Mouse (Mus musculus): Measurements from ENCODE around the gene Dvl1.

Dvl1 gene

DNA sequence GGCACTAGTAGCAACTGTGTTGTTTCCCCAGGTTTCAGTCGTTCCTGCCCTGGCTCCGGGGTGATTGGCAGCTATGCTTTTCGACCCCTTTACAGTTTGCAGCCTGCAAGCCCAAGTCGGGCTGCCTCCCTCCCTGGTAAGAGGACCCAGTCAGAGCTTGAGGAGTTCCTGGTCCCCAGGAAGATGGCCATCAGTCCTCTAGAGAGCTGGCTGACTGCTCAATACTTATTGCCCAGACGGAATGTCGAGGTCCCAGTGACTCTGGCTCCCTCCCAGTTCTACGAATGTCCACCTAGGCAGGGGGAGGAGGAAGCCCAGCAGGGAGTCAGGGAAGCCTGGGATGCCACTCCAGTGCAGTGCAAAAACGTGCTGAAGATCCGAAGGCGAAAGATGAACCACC is 14.9 kb upstream of the Dvl1 start:
- ChIA-PET POLR2A (interaction anchor here in 3 of 4 experiments (0.9 to 12.6 kb wide), 13 partner anchors 8 to 115 kb away, joined by 3 to 236 read pairs (median 6); partner anchors contain the start of genes Ccnl2 (in 2 of the 3), Acap3 (in 1 of the 3), Cptp (in 1 of the 3) and Ints11 (in 1 of the 3)), CTCF (interaction anchor here in 2 of 4 experiments (0.9 to 1.8 kb wide), 4 partner anchors 9 to 30 kb away, joined by 3 to 8 read pairs (median 4); partner anchors contain the start of gene Mrpl20 (in 1 of the 2))

DNA sequence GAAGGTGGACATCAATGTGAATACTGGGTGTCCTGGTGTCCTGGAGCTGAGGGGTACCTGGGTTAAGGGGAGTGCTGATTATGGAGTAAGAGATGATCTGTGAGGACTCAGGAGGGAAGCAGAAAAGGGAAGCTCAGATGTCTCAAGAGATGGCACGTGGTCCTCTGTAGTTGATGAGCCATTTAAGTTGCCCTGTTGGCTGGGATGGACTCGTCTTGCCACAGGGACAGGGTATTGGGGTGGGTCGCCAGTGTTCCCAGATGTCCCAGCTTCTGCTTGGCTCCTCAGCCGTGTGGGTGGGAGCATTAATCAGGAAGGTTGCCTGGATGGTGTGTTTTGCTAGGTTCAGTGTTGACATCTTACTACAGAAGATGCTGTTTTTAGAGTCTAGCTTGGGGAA is 14.0 kb upstream of the Dvl1 start:
- ChIA-PET CTCF (interaction anchor here in 3 of 4 experiments (0.6 to 1.6 kb wide), 35 partner anchors 8 to 276 kb away, joined by 3 to 13 read pairs (median 4); partner anchors contain the start of genes 9430015G10Rik (in 1 of the 3), Acap3 (in 1 of the 3), Cptp (in 1 of the 3) and Dvl1 (in 1 of the 3)), POLR2A (interaction anchor here in 3 of 4 experiments (0.7 to 4.2 kb wide), 32 partner anchors 8 to 402 kb away, joined by 3 to 19 read pairs (median 4); partner anchors contain the start of genes Acap3 (in 2 of the 3), Ccnl2 (in 2 of the 3), Dvl1 (in 2 of the 3) and Pusl1 (in 2 of the 3))

DNA sequence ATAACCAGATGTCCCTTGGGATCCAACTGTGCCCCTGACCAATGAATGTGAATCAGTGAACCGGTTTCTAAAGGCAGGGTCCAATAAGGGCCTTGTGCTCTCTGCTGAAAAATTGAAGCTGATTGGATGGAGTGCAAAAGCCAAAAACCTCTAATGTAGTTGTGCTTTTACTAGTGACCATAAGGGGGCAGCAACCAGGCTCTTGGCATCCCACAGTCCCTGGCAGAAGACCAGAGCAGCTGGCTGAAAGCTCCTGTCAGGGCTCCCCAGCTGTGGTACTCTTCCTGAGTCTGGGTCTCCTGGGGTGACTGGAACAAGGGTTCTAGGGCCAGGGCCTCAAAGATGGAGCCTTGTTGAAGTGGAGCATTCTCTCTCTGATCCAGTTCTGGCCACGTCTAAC is 13.4 kb upstream of the Dvl1 start:
- ChIA-PET CTCF (interaction anchor here (0.5 to 1.6 kb wide), 46 partner anchors 8 to 276 kb away, joined by 3 to 13 read pairs (median 4); partner anchors contain the start of genes Mrpl20 (in 2 of the 4), 9430015G10Rik (in 1 of the 4), Acap3 (in 1 of the 4) and Cptp (in 1 of the 4)), POLR2A (interaction anchor here (0.6 to 4.2 kb wide), 38 partner anchors 8 to 585 kb away, joined by 3 to 19 read pairs (median 4); partner anchors contain the start of genes Acap3 (in 2 of the 4), Ccnl2 (in 2 of the 4), Dvl1 (in 2 of the 4) and Pusl1 (in 2 of the 4))

DNA sequence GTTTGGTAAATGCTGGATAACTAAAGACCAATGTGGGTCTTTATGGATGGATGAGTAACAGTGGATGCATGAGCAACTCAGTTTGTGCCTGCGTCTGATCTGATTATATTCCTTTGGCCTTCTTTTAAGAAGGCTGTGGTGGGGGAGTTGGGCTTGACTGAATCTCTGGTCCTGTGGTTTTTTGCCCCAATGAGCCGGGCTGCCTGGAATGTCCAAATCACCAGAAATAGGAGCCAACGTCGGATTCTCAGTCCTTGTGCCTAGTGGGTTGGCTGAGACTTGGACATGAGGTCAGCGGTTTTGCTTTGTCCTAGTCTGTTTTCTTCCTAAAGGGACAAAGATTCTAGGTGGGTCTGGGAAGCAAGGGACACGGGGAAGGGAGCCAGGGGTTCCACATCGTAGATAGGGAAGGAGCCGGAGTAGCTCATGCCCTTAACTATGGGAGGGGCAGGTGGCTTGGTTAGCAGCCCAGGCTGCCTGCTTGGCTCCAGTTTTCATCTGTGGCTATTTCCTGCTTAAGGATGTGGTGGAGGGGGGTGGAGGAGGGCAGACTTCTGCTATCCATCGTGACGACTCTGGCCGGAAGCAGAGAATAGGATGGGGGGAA is 9.7 kb upstream of the Dvl1 start:
- CTCF ChIA-PET: no interaction called here
- POLR2A ChIA-PET: interaction anchor here in 1 of 4 experiments (0.7 kb wide), 1 partner anchor 10 kb away, joined by 11 read pairs; no protein-coding TSS in a partner anchor

DNA sequence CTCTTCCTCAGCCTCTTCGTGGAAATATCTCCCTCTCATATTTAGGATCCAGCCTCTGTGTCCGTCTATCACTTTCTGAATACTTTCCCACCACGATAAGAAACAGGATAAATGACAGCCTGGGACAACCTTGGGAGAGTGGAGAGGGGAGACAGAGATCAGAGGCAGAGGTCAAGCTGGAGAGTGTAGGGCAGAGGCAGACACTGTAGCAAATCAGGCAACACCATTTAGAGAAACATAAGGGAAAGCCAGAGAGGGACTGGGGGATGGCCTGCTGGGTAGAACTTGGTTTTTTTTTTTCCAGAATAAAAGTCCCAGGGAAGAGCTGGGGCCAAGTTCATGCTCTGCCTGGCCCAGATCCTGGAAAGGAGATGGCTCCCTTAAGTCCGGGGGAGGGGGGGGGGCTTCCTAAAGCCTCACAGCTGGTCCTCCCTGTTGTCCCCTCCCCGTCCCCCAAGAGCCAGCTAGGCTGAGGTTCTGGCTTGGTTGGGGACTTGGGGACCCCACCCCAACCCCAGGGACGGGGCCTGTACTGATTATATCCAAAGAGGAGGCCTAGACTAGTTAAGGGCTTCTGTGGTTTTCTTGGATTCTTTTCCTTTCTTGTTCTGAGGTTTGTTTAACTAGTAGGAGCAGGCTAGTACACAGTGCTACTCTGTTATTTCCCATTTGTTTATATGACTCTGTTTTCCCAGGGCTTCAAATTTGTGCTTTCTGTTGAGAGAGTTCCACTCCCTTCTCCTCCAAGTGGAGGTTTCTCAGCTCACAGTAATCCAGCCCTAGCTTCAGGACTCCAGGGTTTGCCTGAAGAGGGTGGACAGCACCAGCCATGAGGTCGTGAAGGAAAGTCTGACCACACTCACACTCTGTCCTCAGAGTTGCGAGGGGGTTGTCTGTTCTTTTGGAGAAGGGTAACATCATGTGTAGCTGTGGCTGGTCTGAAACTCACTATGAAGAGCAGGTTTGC is 8.7 kb upstream of the Dvl1 start:
- POLR2A ChIA-PET: interaction anchor here in 2 of 4 experiments (0.7 to 2.0 kb wide), 10 partner anchors 9 to 354 kb away, joined by 3 to 7 read pairs (median 4); partner anchors contain the start of genes Ccnl2 (in 2 of the 2), B3galt6 (in 1 of the 2), Cptp (in 1 of the 2) and Ints11 (in 1 of the 2)
- CTCF ChIA-PET: interaction anchor here in 1 of 4 experiments (1.2 to 1.7 kb wide), 2 partner anchors 66 to 116 kb away, joined by 3 read pairs; no protein-coding TSS in a partner anchor

DNA sequence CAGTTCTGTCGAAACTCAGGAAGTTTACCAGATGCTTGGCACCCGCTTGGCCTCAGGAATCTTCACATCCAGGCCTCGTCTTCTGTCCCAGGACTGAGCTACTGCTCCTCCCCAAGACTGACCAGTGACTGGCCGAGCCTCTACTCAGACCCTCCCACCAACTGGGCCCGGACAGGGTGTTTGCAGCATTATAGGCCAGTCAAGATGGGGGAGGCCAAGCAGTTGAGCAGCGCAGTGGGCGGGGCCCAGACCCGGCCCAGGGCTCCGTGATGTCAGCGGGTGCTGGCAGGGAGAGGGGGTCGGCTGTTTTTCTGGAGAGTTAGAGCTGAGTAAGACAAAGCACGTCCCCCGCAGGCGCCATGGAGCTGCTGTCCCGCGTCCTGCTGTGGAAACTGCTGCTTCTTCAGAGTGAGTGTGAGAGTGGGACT is 7.7 kb upstream of the Dvl1 start, which contains the start of gene Mxra8:
TSS of gene Mxra8 (plus strand) at position 198 of the 428 bp plus-strand sequence.
- CTCF ChIA-PET: interaction anchor here in 1 of 4 experiments (1.2 to 1.7 kb wide), 2 partner anchors 65 to 117 kb away, joined by 3 read pairs; no protein-coding TSS in a partner anchor
- POLR2A ChIA-PET: interaction anchor here (0.7 to 2.1 kb wide), 15 partner anchors 8 to 353 kb away, joined by 3 to 12 read pairs (median 4); partner anchors contain the start of genes Ccnl2 (in 2 of the 4), Aurkaip1 (in 1 of the 4), B3galt6 (in 1 of the 4) and C1qtnf12 (in 1 of the 4)

DNA sequence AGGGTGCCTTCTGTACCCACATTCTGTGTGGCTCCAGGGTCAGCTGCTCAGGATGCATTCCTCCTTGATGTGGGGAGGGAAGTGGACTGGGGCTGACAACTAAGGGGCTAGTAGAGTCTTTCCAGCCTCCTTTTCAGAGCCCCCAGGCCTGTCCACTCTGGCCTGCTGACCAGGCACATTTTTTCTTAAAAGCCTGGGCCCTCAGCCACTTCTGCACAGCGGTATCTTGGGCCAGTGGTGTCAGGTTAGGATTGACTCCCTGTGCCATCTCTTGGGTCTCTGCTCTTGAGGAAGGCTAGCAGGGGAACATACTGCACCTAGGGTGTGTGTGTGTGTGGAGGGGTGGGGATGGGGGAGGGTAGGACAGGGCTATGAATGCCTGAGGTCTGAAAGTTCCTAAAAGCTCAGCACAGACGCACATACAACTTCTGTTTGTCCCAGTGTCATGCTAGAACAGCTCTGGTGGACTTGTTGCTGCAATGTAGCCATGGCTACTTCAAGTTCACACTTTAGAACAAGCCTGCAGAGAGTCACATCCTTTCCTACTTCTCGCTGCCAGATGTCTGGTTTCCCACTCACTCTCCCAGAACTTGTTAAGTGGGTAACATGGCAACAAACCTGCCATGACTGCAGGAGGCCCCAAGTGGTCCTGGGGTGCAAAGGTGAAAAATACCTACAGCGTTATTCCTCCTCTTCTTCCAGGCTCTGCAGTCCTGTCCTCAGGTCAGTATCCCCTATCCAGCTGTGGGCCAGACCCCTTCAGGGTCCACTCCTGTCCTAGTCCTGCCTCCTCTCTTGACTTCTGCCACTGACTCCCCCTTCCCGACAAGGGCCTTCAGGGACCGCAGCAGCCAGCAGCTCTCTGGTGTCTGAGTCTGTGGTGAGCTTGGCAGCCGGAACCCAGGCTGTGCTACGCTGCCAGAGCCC is 6.9 kb upstream of the Dvl1 start:
- POLR2A ChIA-PET: interaction anchor here (0.6 to 3.4 kb wide), 36 partner anchors 7 to 409 kb away, joined by 3 to 15 read pairs (median 4); partner anchors contain the start of genes Aurkaip1 (in 3 of the 4), Ccnl2 (in 2 of the 4), Cptp (in 2 of the 4) and Ints11 (in 2 of the 4)
- CTCF ChIA-PET: interaction anchor here in 2 of 4 experiments (0.6 to 1.7 kb wide), 6 partner anchors 8 to 119 kb away, joined by 3 to 8 read pairs (median 4); partner anchors contain the start of genes Acap3 (in 1 of the 2), Aurkaip1 (in 1 of the 2), Cptp (in 1 of the 2) and Ints11 (in 1 of the 2)

DNA sequence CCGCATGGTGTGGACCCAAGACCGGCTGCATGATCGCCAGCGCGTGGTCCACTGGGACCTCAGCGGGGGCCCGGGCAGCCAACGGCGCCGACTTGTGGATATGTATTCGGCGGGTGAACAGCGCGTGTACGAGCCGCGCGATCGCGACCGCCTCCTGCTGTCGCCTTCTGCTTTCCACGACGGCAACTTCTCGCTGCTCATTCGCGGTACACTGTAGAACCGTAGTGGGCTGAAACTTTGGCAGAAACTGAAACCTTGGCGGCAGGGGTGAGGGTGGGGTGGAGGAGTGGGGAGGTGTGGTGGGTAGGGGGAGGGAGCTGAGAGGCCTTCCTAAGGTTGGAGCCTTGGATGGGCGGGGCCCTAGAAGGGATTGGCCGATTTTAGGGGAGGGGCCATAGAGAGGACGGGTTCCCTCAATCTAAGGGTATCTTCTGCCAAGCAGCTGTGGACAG is 6.2 kb upstream of the Dvl1 start:
- POLR2A ChIA-PET: interaction anchor here (0.6 to 3.4 kb wide), 38 partner anchors 7 to 408 kb away, joined by 3 to 15 read pairs (median 4); partner anchors contain the start of genes Aurkaip1 (in 3 of the 4), Ccnl2 (in 2 of the 4), Cptp (in 2 of the 4) and Ints11 (in 2 of the 4)
- CTCF ChIA-PET: interaction anchor here in 2 of 4 experiments (0.6 to 1.7 kb wide), 7 partner anchors 7 to 118 kb away, joined by 3 to 8 read pairs (median 4); partner anchors contain the start of genes Acap3 (in 1 of the 2), Aurkaip1 (in 1 of the 2), Cptp (in 1 of the 2) and Ints11 (in 1 of the 2)

DNA sequence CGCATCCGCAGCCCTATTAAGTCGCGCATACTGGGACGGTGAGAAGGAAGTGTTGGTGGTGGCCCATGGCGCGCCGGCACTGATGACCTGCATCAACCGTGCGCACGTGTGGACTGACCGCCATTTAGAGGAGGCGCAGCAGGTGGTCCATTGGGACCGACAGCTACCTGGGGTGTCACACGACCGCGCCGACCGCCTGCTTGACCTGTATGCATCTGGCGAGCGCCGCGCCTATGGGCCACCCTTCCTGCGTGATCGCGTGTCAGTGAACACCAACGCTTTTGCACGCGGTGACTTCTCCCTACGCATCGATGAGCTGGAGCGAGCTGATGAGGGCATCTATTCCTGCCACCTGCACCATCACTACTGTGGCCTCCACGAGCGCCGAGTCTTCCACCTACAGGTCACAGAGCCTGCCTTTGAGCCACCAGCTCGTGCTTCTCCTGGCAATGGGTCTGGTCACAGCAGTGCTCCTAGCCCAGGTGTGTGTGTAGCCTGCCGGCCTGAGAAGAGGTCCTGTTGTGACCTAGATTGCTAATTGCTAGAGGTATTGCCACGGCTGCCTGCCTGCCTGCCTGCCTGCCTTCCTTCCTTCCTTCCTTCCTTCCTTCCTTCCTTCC is 5.4 kb upstream of the Dvl1 start:
- ChIA-PET POLR2A (interaction anchor here (0.7 to 3.4 kb wide), 37 partner anchors 8 to 407 kb away, joined by 3 to 15 read pairs (median 4); partner anchors contain the start of genes Aurkaip1 (in 2 of the 4), Ccnl2 (in 2 of the 4), Cptp (in 2 of the 4) and Ints11 (in 2 of the 4)), CTCF (interaction anchor here in 1 of 4 experiments (0.8 to 1.7 kb wide), 6 partner anchors 8 to 117 kb away, joined by 3 to 8 read pairs (median 4); partner anchors contain the start of genes Aurkaip1, Cptp, Ints11 and Mrpl20)

DNA sequence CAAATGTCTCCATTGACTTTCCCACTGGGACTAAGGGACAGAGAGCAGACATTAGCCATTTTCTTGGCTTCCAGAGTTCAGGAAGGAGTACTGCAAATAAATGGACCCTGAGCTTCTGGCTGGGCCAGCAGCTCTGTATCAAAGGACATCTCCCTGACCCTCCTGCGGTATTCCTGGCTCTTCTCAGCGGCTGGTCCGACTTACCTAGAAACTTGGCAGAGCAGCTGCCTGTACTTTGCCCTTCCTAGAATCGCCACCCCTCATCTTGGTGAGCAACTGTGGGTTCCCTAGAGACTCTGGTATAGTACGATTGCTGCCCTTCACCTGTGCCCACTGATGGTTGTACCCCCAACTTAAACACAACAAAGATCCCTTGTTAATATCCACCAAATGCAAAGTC is 4.0 kb upstream of the Dvl1 start:
- POLR2A ChIA-PET: interaction anchor here in 2 of 4 experiments (1.0 to 3.4 kb wide), 9 partner anchors 10 to 310 kb away, joined by 3 to 15 read pairs (median 3); partner anchors contain the start of genes Aurkaip1 (in 1 of the 2) and Ccnl2 (in 1 of the 2)
- CTCF ChIA-PET: interaction anchor here in 2 of 4 experiments (1.2 to 2.4 kb wide), 2 partner anchors 9 kb away, joined by 3 to 7 read pairs; no protein-coding TSS in a partner anchor

DNA sequence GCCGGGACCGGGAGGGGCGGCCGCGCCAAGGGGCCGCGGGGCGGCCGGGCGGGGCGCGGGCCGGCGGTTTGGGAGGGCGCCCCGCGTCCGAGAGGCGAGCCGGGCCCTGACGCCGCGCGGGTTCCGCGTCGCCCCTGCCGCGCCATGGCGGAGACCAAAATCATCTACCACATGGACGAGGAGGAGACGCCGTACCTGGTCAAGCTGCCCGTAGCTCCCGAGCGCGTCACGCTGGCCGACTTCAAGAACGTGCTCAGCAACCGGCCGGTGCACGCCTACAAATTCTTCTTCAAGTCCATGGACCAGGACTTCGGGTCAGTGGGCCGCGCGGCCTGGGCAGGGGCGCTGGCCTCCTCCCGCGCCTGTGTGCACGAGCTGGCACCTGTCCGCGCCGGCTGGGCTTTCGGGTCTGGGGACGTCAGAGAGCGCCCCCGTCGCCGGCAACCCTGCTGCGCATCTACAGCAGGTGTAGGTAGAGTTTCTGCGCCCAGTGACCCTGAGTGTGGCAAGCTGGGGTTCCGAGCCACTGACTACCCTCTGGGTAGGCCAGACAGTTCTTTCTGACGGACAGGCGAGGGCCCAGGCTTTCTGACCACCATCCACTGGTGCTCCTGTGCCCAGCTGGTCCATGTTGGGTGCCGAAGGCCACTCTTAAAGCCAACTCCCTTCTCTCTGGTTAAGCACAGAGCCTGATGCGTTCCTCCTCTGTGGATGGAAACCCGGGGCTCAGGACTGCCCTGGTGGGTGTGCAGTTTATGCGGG is 570 bp downstream of the Dvl1 start:
- ChIA-PET CTCF (interaction anchor here in 3 of 4 experiments (0.6 to 1.3 kb wide), 7 partner anchors 12 to 431 kb away, joined by 3 to 7 read pairs (median 3); partner anchors contain the start of gene Atad3a (in 1 of the 3)), POLR2A (interaction anchor here (0.6 to 4.1 kb wide), 16 partner anchors 8 to 112 kb away, joined by 3 to 20 read pairs (median 3); partner anchors contain the start of genes Cptp (in 2 of the 4), Ints11 (in 2 of the 4), Mxra8 (in 1 of the 4) and Ube2j2 (in 1 of the 4))

DNA sequence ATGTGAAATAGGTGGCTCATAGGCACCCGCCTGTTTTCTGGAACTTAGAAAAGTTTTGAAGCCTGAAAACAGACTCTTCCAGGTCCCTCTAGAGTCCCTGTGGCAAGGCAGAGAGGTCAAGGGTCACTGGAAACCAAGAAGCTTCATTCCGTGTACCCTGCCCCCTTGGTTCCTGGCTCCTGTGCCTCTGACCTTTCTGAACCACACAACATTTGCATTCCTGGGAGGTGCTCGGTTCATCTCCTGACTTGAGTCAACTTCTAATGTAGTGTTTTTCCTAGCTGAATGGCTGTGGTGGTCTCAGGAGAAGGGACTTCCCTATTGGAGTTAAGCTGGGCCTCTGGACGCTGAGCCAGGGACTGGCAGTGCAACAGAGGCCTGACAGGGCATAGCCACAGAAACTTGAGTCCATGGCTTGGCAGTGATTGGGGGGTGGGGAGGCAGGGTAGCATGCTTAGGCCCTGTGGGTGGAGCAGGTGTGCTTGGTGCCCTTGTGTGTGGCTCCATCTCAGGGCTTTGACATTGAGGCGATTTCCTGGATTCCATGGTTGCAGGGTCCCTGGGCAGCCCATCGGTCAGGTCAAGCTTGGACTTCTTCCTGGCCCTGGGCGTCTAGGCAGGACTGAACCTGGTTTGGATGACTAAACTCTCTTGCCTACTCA is 1.4 kb downstream of the Dvl1 start:
- POLR2A ChIA-PET: interaction anchor here (0.6 to 4.1 kb wide), 13 partner anchors 9 to 121 kb away, joined by 3 to 20 read pairs (median 3); partner anchors contain the start of genes Cptp (in 2 of the 4), Ints11 (in 2 of the 4), Mxra8 (in 1 of the 4) and Ube2j2 (in 1 of the 4)

DNA sequence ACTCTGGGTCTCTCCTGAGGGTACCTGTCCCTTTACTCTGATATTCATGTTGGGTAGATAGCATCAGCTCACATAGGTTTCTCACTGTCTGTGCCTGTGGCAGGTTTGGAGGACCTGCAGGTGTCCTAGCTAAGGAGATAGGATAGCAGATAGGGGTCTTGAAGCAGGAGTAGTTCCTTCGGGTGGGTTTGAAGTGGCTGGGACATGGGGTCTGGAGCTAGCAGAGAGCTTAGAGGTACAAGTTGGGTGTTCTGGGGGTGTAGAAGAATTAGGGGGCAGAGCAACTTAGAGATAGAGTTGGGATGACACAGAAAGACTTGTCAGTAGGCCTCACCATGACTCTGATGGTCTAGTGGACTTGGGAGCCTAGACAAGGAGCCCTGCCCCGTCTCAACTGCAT is 2.2 kb downstream of the Dvl1 start:
- CTCF ChIA-PET: interaction anchor here in 3 of 4 experiments (0.5 to 1.8 kb wide), 5 partner anchors 10 to 82 kb away, joined by 3 to 5 read pairs (median 3); no protein-coding TSS in a partner anchor
- POLR2A ChIA-PET: interaction anchor here in 3 of 4 experiments (0.7 to 4.1 kb wide), 9 partner anchors 8 to 45 kb away, joined by 3 to 20 read pairs (median 4); partner anchors contain the start of genes Cptp (in 2 of the 3) and Ints11 (in 2 of the 3)

More for the DNA sequence above, 1.4 kb downstream of the Dvl1 start:
- CTCF ChIA-PET: interaction anchor here in 3 of 4 experiments (0.6 to 1.8 kb wide), 7 partner anchors 11 to 432 kb away, joined by 3 to 5 read pairs (median 3); no protein-coding TSS in a partner anchor

Measured in embryonic stem cell, embryonic (primary cell).